Mouse (Mus musculus) liver, postnatal 0 days (tissue): Measurements from ENCODE around the gene T. TPM values are rescaled to one million over a fixed set of nuclear protein-coding genes. Genes with fewer than 3 reads are reported as not detected.

Source experiments
- ATAC-seq: fragments of 200-750 bp; cut with Nextera tagmentation; 2 replicates; pipeline ENCODE4 v1.8.0; 2017; ENCODE audit warnings: mild to moderate bottlenecking, moderate library complexity
- DNase-seq: peaks from one replicate; pipeline ENCODE4 v3.0.0-alpha.2; 2016
- H3K27ac ChIP-seq: fragments of 300-500 bp; sonication (generic); 2 replicates; pipeline ENCODE4 v1.5.1; 2014; ENCODE audit warnings: antibody characterized with exemption, moderate library complexity, mild to moderate bottlenecking, low read depth
- H3K27me3 ChIP-seq: fragments of 300-500 bp; sonication (generic); 2 replicates; pipeline ENCODE4 v1.6.1; 2014; ENCODE audit warnings: low read length, control low read depth, mixed read lengths; ENCODE audit not compliant: insufficient read depth
- H3K36me3 ChIP-seq: fragments of 300-500 bp; sonication (generic); replicated peaks from 2 replicates; pipeline ENCODE4 v1.6.1; 2014; ENCODE audit warnings: mild to moderate bottlenecking, control low read depth, low read length, moderate library complexity, mixed read lengths; ENCODE audit not compliant: insufficient read depth
- H3K4me1 ChIP-seq: fragments of 300-500 bp; sonication (generic); 2 replicates; pipeline ENCODE4 v1.6.1; 2014; ENCODE audit warnings: antibody characterized with exemption, mild to moderate bottlenecking, control low read depth; ENCODE audit not compliant: insufficient read depth
- H3K4me2 ChIP-seq: fragments of 300-500 bp; sonication (generic); 2 replicates; pipeline ENCODE4 v1.6.1; 2014; ENCODE audit warnings: low read depth, mild to moderate bottlenecking, low read length, moderate library complexity, mixed read lengths
- H3K4me3 ChIP-seq: fragments of 300-500 bp; sonication (generic); 2 replicates; pipeline ENCODE4 v1.5.1; 2014; ENCODE audit warnings: low read depth, low read length
- H3K9ac ChIP-seq: fragments of 300-500 bp; sonication (generic); replicated peaks from 2 replicates; pipeline ENCODE4 v1.6.1; 2014; ENCODE audit warnings: mild to moderate bottlenecking, moderate library complexity
- H3K9me3 ChIP-seq: fragments of 300-500 bp; sonication (generic); 2 replicates; pipeline ENCODE4 v1.6.1; 2016; ENCODE audit warnings: mild to moderate bottlenecking, control low read depth, low read length, mixed read lengths
- CTCF ChIP-seq: sonication (generic); IDR thresholded peaks from 2 replicates; pipeline ENCODE4 v1.5.1; 2016; ENCODE audit warnings: antibody characterized with exemption, low read depth
- EP300 ChIP-seq: IDR thresholded peaks from 2 replicates; pipeline ENCODE4 v1.6.1; 2016; ENCODE audit warnings: antibody characterized with exemption, low read depth, mild to moderate bottlenecking
- WGBS: fragments of 180-500 bp; shearing (Covaris S2); extraction: QIAGEN DNeasy Blood & Tissue Kit; methylation state at CpG from one replicate; pipeline ENCODE4 v1.1.7; 2014; ENCODE audit not compliant: insufficient replicate concordance; 5-methylcytosine and 5-hydroxymethylcytosine counted together
- polyA plus RNA-seq: library from polyadenylated mRNA; unstranded; fragments of >200 nt; fragmentation: Nextera tagmentation; extraction: Ambion mirVana; gene quantifications from 2 replicates; pipeline ENCODE4 v1.2.1, GENCODE M21; 2015

The T gene
- polyA plus RNA-seq, 1 experiment from 2014 or later = not detected

DNA sequence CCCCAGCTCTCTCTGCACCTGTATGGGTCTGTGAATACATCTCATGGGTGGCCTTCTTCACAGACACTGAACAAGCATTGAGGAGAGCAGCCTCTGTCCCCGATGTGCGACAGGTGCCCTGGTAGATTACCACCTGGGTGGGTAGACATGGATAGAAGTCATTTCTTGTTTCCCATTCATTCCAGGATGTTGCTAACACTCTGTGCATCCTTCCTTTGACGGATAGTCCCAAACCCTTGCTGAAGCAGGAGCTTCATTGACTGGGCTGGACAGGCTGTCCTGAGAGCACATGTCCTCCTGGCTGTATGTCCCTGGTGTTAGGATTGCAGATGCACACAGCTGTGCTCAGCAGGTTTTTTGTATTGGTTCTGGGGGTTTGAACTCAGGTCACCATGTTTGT is 33.5 kb downstream of the T start:
- TF ChIP-seq CTCF = no peak
- TF ChIP-seq EP300 = no peak
- H3K27me3 ChIP-seq = peaks cover 4% of the 10 kb centered on the region
- no peak overlapping the region for H3K27ac ChIP-seq
- no peaks in the 10 kb centered on the region for H3K4me1 ChIP-seq
- no peak overlapping the region for H3K9ac ChIP-seq
- H3K36me3 ChIP-seq = no peaks in the 10 kb centered on the region
- no peak for DNase-seq
- no peaks in the 10 kb centered on the region for H3K9me3 ChIP-seq
- WGBS = 80% methylated on average over 3 of the region's 3 CpGs
- H3K4me3 ChIP-seq = no peak overlapping the region
- ATAC-seq = no peak
- H3K4me2 ChIP-seq = no peak overlapping the region

GRCm38 (mm10) chr17:8468716-8469344 is 34.6 kb downstream of the T start:
- Histone ChIP-seq H3K27me3 (peaks cover 4% of the 10 kb centered on the region), H3K36me3 (no peaks in the 10 kb centered on the region), H3K9ac (no peak overlapping the region), H3K9me3 (no peaks in the 10 kb centered on the region), H3K27ac (no peak overlapping the region), H3K4me1 (no peaks in the 10 kb centered on the region), H3K4me2 (no peak overlapping the region), H3K4me3 (no peak overlapping the region)
- WGBS = 16% methylated on average over 19 of the region's 19 CpGs
- TF ChIP-seq CTCF (peak; percentile 86), EP300 (no peak)
- ATAC-seq = peak; percentile 56; the same call in 1 of the 2 replicates
- DNase-seq = peak; percentile 82

- no peak for DNase-seq
- no peak overlapping the region for H3K27ac ChIP-seq
- TF ChIP-seq CTCF = no peak
- TF ChIP-seq EP300 = no peak
- H3K36me3 ChIP-seq = no peaks in the 10 kb centered on the region
- no peaks in the 10 kb centered on the region for H3K9me3 ChIP-seq
- no peaks in the 10 kb centered on the region for H3K27me3 ChIP-seq
- H3K4me3 ChIP-seq = no peak overlapping the region
- H3K9ac ChIP-seq = no peak overlapping the region
- H3K4me2 ChIP-seq = no peak overlapping the region
- WGBS = 66% methylated on average over 3 of the region's 3 CpGs
- no peaks in the 10 kb centered on the region for H3K4me1 ChIP-seq
- no peak for ATAC-seq
These were observed 44.3 kb downstream of the T start for GRCm38 (mm10) chr17:8478554-8478953.

GRCm38 (mm10) chr17:8479493-8480128 is 45.4 kb downstream of the T start:
- Histone ChIP-seq H3K4me1 (no peaks in the 10 kb centered on the region), H3K4me2 (no peak overlapping the region), H3K27ac (no peak overlapping the region), H3K9ac (no peak overlapping the region), H3K9me3 (no peaks in the 10 kb centered on the region), H3K36me3 (no peaks in the 10 kb centered on the region), H3K27me3 (no peaks in the 10 kb centered on the region), H3K4me3 (no peak overlapping the region)
- TF ChIP-seq CTCF (no peak), EP300 (no peak)
- no peak for ATAC-seq
- DNase-seq = no peak
- 73% methylated on average over 9 of the region's 9 CpGs for WGBS

- 82% methylated on average over 10 of the region's 10 CpGs for WGBS
- no peak for DNase-seq
- Histone ChIP-seq H3K9ac (no peak overlapping the region), H3K4me3 (no peak overlapping the region), H3K9me3 (no peaks in the 10 kb centered on the region), H3K27ac (no peak overlapping the region), H3K4me1 (no peaks in the 10 kb centered on the region), H3K36me3 (no peaks in the 10 kb centered on the region), H3K4me2 (no peak overlapping the region), H3K27me3 (no peaks in the 10 kb centered on the region)
- TF ChIP-seq CTCF (no peak), EP300 (no peak)
- ATAC-seq = no peak
These were observed 47.6 kb downstream of the T start for GRCm38 (mm10) chr17:8481797-8482196.

DNA sequence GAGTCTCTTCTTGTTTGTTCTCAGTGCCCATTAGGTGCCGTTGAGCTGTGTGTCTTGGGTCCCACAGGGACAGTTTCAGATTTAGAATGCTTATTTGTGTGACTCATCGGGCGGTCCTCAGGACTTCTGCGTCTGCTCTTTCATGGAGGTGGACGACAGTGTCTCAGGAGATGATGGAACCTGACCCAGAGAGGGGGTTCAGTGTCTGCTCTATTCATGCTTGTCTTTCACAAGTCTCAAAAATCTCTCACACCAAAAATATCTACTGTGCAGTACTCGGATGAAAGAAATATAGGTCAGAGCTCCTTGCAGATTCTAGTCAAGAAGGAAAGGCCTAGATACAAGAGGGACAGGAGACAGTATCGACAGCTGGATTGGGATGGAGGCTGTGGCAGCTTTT is 48.7 kb downstream of the T start:
- WGBS = 74% methylated on average over 7 of the region's 7 CpGs
- no peak overlapping the region for H3K27ac ChIP-seq
- no peak overlapping the region for H3K9ac ChIP-seq
- no peaks in the 10 kb centered on the region for H3K27me3 ChIP-seq
- DNase-seq (no peak), ATAC-seq (no peak)
- H3K36me3 ChIP-seq = no peaks in the 10 kb centered on the region
- no peaks in the 10 kb centered on the region for H3K4me1 ChIP-seq
- TF ChIP-seq CTCF (no peak), EP300 (no peak)
- H3K9me3 ChIP-seq = no peaks in the 10 kb centered on the region
- H3K4me2 ChIP-seq = no peak overlapping the region
- H3K4me3 ChIP-seq = no peak overlapping the region
